ENCODE assay signal across 9 mouse cellular contexts in genomic region chr5:30461821-30462220, GRCm38 (mm10). TPM values are rescaled to one million over a fixed set of nuclear protein-coding genes. Genes with fewer than 3 reads are reported as not detected.
A peak's percentile ranks its signal among the peaks of the same experiment; 100 is the strongest.
DNase-seq lines count a peak whose midpoint lies in the region; ATAC-seq lines count a peak whose summit lies in the region.
"Had no signal": no experiment of that assay in that cellular context is flagged by ENCODE, and none has a peak within 500 bp of the region (broad histone marks: within the 10 kb centered on the region; RNA-seq: fewer than 3 reads in every experiment).

Otof (minus strand) TSS chr5:30461932.

- H3K4me3 ChIP-seq in limb, embryonic 11.5 days (ENCODE audit: low read depth, low read length) = no peak within 1 kb of the TSS
- no peak within 1 kb of the TSS for H3K4me3 ChIP-seq in limb, embryonic 10.5 days

- no peak within 1 kb of the TSS for H3K9ac ChIP-seq in limb, embryonic 11.5 days (ENCODE audit: low read length)

- peak; percentile 38 for DNase-seq in limb, embryonic 11.5 days (ENCODE audit: low spot score)
- no peak for DNase-seq in limb, embryonic 10.5 days (ENCODE audit: low spot score)
- DNase-seq in embryo, embryonic 10.5 days (ENCODE audit: low spot score) = peak; percentile 27
- peak; percentile 43 to 53 for DNase-seq in heart, postnatal 10 days
- DNase-seq in left cerebral cortex, postnatal 10 days (ENCODE audit: extremely low spot score in 1 of 2, low spot score in 2 of 2) = peak; percentile 71 to 87
- peak; percentile 42 for DNase-seq in retina, embryonic 14.5 days (ENCODE audit: low spot score)
- no peak for DNase-seq in spleen, postnatal 36 days (ENCODE audit: low spot score in 2 of 2)

- intact Hi-C loops in heart, postnatal 10 days (cut with DNase I) = no loop called here
- intact Hi-C loops in left cerebral cortex, postnatal 10 days (cut with DNase I) = no loop called here

- 35% methylated on average over 12 of the region's 12 CpGs for WGBS in limb, embryonic 11.5 days
- 45% methylated on average over 12 of the region's 12 CpGs for WGBS in limb, embryonic 10.5 days

- no peak within 1 kb of the TSS for H3K27ac ChIP-seq in limb, embryonic 11.5 days (replicated peaks; ENCODE audit: low read depth, low read length)
- no peak within 1 kb of the TSS for H3K27ac ChIP-seq in limb, embryonic 10.5 days

- no peaks in the 10 kb centered on the region for H3K9me3 ChIP-seq in limb, embryonic 11.5 days (ENCODE audit: control insufficient read depth, low read length)
- H3K9me3 ChIP-seq in limb, embryonic 10.5 days (replicated peaks) = no peaks in the 10 kb centered on the region

- H3K27me3 ChIP-seq in limb, embryonic 11.5 days (ENCODE audit: control insufficient read depth, insufficient read depth, low read length) = peaks cover 15% of the 10 kb centered on the region
- H3K27me3 ChIP-seq in limb, embryonic 10.5 days (ENCODE audit: low read depth, poor library complexity, severe bottlenecking) = peaks cover 59% of the 10 kb centered on the region

- H3K36me3 ChIP-seq in limb, embryonic 11.5 days (ENCODE audit: control insufficient read depth, insufficient read depth, low read length) = no peaks in the 10 kb centered on the region
- H3K36me3 ChIP-seq in limb, embryonic 10.5 days = no peaks in the 10 kb centered on the region

- peaks cover 7% of the 10 kb centered on the region; the same call in 1 of the 2 replicates for H3K4me1 ChIP-seq in limb, embryonic 11.5 days (ENCODE audit: control insufficient read depth, insufficient read depth, low read length)
- peaks cover 36% of the 10 kb centered on the region for H3K4me1 ChIP-seq in limb, embryonic 10.5 days

- no peak for ATAC-seq in limb, embryonic 11.5 days (ENCODE audit: insufficient number of reproducible peaks, low FRiP score, low TSS enrichment, low read depth)
- no peak for ATAC-seq in megakaryocyte-erythroid progenitor cell, adult 5-6 weeks (replicated peaks; ENCODE audit: low FRiP score, low TSS enrichment, poor library complexity, severe bottlenecking)
- ATAC-seq: Patski had no signal

- no peak within 1 kb of the TSS for H3K4me2 ChIP-seq in limb, embryonic 11.5 days (ENCODE audit: low read depth, severe bottlenecking)

RNA-seq across cellular contexts. Expression of gene Otof, which starts in this region (rescaled TPM):
- polyA plus RNA-seq in limb, embryonic 11.5 days (2014; fragmentation: Nextera tagmentation; extraction: Ambion mirVana) = 0.07 TPM in 1 of 2 replicates, not detected in the other
- polyA plus RNA-seq in limb, embryonic 10.5 days (2016; fragmentation: Nextera tagmentation; extraction: Ambion mirVana) = 0.06 and 0.10 TPM in 2 replicates
- total RNA-seq in heart, postnatal 10 days (2021) = under 1 TPM in 1 of 2 experiments, not detected in 1; 0.02 TPM
- 10 to 100 TPM; 11.5 to 12.4 TPM for total RNA-seq in left cerebral cortex, postnatal 10 days (2021)
- 0.24 TPM in 1 of 2 replicates, not detected in the other for total RNA-seq in megakaryocyte-erythroid progenitor cell, adult 5-6 weeks (2014; fragmentation: Nextera tagmentation)
- total RNA-seq in megakaryocyte-erythroid progenitor cell, adult 5-6 weeks (2017) = 0.15 TPM in 1 of 2 replicates, not detected in the other
- polyA plus RNA-seq: Patski had no signal

Comparison
In these comparisons a context has a peak if more than half of its experiments do, and no peak if none do; other contexts are left out.
1. RNA of gene Otof (total RNA-seq): 11.5 to 12.4 TPM in left cerebral cortex, postnatal 10 days; 0.15 to 0.24 TPM in megakaryocyte-erythroid progenitor cell, adult 5-6 weeks and 0.02 TPM in heart, postnatal 10 days; every median in the first group is over 10 times any median in the second.
2. Peak in DNase-seq in limb, embryonic 11.5 days; RNA of the gene not detected or under 1 TPM.
3. Peak in DNase-seq in heart, postnatal 10 days; RNA of the gene not detected or under 1 TPM.
4. DNase-seq: peak in embryo, embryonic 10.5 days (single experiment), left cerebral cortex, postnatal 10 days (2 of 2) and retina, embryonic 14.5 days (single experiment); none in limb, embryonic 10.5 days (single experiment) and spleen, postnatal 36 days (0 of 2).